Mouse (Mus musculus): Measurements from ENCODE around the gene Gpa33.

Gpa33 gene

DNA sequence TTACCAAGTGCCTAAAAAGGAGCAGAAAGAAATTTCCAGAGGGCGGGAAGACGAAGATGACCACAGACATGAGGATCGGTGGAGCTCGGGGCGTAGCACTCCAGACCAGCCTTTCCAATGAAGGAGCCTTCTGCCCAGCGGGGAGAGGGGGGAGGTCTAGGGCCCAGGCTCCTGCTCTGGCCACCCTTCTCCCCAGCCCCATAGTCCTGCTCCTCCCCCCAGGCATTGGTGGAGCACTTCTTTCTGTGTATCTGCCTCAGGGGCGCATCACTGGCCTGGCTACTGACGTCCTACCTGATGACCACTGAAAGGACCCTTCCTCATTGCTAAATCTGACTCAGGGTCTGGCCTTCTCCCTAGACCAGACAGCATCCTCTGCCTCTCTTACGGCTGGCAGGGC lies 35.1 kb downstream of the Gpa33 start:
- DNase-seq (ENCODE audit: low spot score in 2 of 2): no peak

GRCm38 (mm10) chr1:166167405-166167804 lies 37.4 kb downstream of the Gpa33 start:
- no peak for DNase-seq (ENCODE audit: low spot score in 2 of 2)

DNA sequence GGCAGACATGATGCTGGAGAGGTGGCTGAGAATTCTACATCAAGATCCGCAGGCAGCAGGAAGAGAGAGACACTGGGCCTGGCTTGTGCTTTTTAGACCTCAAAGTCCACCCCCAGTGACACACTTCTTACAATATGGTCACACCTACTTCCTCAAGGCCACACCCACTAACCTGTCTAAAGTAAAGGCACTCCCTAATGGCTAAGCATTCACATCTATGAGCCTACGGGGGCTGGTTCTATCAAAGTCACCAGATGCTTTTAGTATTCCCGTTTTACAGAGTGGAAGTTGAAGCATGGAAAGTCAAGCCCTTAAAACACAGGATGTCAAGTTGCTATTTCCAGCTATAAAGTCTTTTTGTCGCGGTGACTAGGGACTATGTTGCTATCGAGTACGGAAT lies 38.0 kb downstream of the Gpa33 start:
- no peak for DNase-seq (ENCODE audit: low spot score in 2 of 2)

- DNase-seq (ENCODE audit: low spot score in 2 of 2): no peak
These were observed 39.7 kb downstream of the Gpa33 start for GRCm38 (mm10) chr1:166169713-166170112.

DNA sequence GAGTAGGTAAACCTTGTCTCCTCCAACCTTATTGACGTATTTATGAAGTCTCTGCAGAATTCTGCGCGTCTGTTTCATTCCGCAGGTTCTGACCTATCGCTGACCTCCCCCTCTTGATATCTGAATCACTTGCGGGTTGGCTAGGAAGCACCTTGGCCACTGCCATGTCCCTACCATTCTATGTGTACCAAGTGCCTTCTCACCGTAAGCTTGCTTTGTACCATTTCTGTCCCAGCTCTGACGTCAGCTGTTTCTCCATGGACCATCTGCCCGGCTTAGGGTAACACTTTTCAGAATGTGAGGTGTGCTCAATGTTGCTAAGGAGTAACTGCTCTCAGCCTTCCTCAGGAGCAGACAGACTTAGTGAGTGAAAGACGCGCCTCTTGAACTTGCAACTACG lies 40.8 kb downstream of the Gpa33 start:
- no peak for DNase-seq (ENCODE audit: low spot score in 2 of 2)

DNA sequence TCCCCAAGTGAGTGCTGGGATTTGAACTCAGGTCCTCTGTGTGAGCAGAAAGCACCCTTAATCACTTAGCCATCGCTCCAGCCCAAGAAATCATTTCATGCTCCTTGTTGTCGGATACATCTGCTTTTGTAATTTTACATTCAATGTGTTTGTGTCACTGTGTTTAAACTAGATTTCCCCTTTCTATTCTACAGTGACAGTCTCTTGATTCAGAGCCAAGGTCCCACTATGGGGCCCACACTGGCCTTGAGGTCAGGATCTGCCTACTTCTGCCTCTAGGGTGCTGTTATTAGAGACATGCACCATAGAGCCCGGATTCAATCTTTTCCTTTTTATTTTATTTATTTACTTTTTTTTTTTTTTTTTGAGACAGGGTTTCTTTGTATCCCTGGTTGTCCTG lies 43.0 kb downstream of the Gpa33 start:
- no peak for DNase-seq (ENCODE audit: low spot score in 2 of 2)

- no peak for DNase-seq (ENCODE audit: low spot score in 2 of 2)
These were observed 43.6 kb downstream of the Gpa33 start for GRCm38 (mm10) chr1:166173621-166174020.

DNA sequence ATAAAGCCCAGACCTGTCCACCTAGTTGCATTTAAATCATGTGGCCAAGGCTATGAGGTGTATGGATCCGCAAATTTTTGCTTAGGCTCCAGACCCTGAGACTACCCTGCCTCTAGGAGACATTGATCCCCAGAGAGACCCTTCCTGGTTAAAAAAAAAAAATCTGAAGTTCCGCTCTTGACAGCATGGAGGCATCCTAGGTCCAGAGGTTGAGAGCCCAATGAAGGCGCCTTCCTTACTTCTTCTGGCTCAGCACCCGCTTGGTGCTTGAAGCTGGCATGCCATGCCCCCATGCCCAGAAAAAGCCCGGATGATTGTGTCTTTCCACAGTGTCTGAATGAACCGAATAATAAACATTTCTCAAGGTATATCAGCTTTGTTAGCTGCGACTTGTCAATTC lies 51.5 kb downstream of the Gpa33 start:
- no peak for DNase-seq (ENCODE audit: low spot score in 2 of 2)

DNA sequence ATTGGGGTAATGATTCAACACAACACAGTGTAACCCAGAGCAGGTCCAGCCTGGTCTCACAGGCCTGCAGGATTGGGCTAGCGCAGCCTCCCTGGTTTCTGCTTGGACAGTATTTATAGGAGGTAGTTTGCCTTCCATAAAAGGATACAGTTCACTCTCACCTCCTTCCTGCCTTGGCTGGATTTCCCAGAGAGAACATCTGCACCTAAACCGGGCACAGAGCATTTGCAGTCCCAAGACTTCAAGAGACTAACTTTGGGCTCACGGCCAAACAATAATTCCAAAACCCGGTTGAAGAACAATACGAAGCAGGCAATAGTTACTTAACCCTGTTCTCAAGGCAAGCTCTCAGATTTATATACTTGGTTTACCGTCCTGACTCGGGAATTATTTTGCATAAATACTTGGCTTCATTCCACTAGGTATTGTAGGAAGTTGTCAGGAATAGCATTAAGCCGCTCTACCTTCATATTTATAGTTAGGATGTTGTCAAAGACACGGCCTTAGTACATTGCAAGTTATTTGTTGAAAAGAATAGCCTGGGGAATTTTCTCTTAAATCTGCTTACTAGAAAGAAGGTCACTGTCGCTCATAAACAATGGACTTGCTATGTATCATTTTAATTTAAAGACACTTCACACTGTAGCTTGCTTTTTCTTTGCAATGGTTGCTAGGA lies 53.1 kb downstream of the Gpa33 start:
- no peak for DNase-seq (ENCODE audit: low spot score in 2 of 2)

- no peak for DNase-seq (ENCODE audit: low spot score in 2 of 2)
These were observed 54.6 kb downstream of the Gpa33 start for GRCm38 (mm10) chr1:166184391-166185229.

- no peak for DNase-seq (ENCODE audit: low spot score in 2 of 2)
These were observed 55.3 kb downstream of the Gpa33 start for GRCm38 (mm10) chr1:166185357-166185756.

GRCm38 (mm10) chr1:166189821-166190220 lies 59.8 kb downstream of the Gpa33 start:
- DNase-seq (ENCODE audit: low spot score in 2 of 2): no peak

- DNase-seq (ENCODE audit: low spot score in 2 of 2): no peak
These were observed 74.1 kb downstream of the Gpa33 start for GRCm38 (mm10) chr1:166204171-166204570.

DNA sequence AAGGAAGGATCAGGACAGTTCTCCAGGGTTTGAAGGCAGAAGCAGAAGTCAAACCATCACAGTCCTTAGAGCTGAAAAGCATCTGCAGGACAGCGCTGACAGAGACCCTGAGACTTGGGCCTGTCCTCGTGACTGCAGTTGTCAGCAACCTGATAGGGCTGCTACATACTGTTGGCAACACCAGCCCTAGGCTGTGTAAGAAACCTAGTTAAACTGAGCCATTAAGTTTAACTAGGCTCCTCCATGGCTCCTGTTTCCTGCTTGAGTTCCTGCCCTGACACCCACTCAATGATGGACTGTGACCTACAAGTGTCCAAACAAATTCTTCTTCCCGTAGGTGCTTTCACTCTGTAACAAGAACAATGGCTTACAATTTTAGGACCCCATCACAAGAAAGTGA lies 75.1 kb downstream of the Gpa33 start:
- no peak for DNase-seq (ENCODE audit: low spot score in 2 of 2)

DNA sequence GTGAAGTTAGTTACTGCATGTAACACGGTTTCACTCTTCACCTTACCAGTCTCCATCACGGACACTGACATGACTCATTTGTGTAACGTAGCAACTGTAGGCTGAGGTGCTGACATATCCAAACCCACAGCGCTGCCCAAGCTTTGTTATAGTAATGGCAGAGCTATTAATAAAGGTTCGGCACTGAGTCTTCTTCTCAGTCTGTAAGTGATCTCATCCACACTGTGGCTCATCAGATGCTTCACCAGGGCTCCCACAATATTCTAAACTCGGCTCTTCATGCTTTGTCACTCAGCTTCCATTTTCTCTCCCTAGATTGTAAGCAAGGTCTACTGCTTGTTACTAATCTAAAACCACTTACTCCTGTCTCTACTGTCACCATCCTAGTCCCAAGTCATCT lies 79.3 kb downstream of the Gpa33 start:
- DNase-seq (ENCODE audit: low spot score in 2 of 2): no peak

DNA sequence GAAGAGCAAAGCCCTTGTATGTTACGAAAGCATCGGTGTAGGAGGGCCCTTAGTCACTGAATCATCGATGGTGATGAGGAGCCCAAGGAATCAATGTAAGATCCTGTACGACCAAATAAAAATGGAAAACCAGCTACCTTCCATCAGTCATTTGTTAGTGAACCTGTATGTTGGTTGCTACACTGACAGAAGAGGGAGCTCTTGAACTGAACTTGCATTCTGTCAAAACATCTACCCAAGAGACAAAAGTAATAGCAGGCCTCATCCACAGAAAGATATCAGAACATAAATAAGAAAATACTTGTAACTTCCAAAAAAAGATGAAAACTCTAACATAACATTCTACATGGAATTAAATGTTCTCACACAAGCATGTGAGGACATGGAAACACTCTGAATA lies 84.1 kb downstream of the Gpa33 start:
- DNase-seq (ENCODE audit: low spot score in 2 of 2): no peak

Measured in frontal cortex, postnatal 10 days (tissue).